Mouse (Mus musculus) cerebellum, postnatal 10 days (tissue): ENCODE data around the gene Prelp.
A peak's percentile ranks its signal among the peaks of the same experiment; 100 is the strongest.
"Not testable (repeated sequence)": the region's sequence is repeated elsewhere in the genome, so short reads cannot be mapped to it uniquely, and the experiment has no call there.

Source experiments
- DNase-seq, 2 experiments: peaks; one replicate each; pipeline ENCODE4 v3.0.0; 2021; ENCODE audit warnings: mixed read lengths in 2 of 2

The Prelp gene

GRCm38 (mm10) chr1:133921304-133921751 lies at the start of gene Prelp:
Gene Prelp (minus strand): TSS chr1:133921414.
- DNase-seq = peak in 1 of 2 experiments; percentile 7

GRCm38 (mm10) chr1:133969427-133969826 lies 48.2 kb upstream of the Prelp start:
- DNase-seq = no peak

- no peak for DNase-seq
These were observed 47.6 kb upstream of the Prelp start for GRCm38 (mm10) chr1:133968788-133969325.

- DNase-seq = no peak
These were observed 46.3 kb upstream of the Prelp start for GRCm38 (mm10) chr1:133967481-133968017.

GRCm38 (mm10) chr1:133966044-133966443 lies 44.8 kb upstream of the Prelp start:
- DNase-seq = no peak

GRCm38 (mm10) chr1:133965298-133965697 lies 44.1 kb upstream of the Prelp start:
- DNase-seq = no peak

- no peak for DNase-seq
These were observed 43.5 kb upstream of the Prelp start for GRCm38 (mm10) chr1:133964742-133965141.

GRCm38 (mm10) chr1:133963578-133963977 lies 42.4 kb upstream of the Prelp start:
- DNase-seq = not testable (repeated sequence)

- DNase-seq = not testable (repeated sequence)
These were observed 41.9 kb upstream of the Prelp start for GRCm38 (mm10) chr1:133963128-133963527.

GRCm38 (mm10) chr1:133961281-133962134 lies 40.3 kb upstream of the Prelp start:
- peak; percentile 85 for DNase-seq

- DNase-seq = no peak
These were observed 38.3 kb upstream of the Prelp start for GRCm38 (mm10) chr1:133959521-133959920.

- no peak for DNase-seq
These were observed 32.8 kb upstream of the Prelp start for GRCm38 (mm10) chr1:133954009-133954408.

GRCm38 (mm10) chr1:133953261-133953742 lies 32.1 kb upstream of the Prelp start:
- DNase-seq = peak; percentile 61 to 65

- no peak for DNase-seq
These were observed 30.4 kb upstream of the Prelp start for GRCm38 (mm10) chr1:133951598-133951997.

- DNase-seq = no peak
These were observed 29.0 kb upstream of the Prelp start for GRCm38 (mm10) chr1:133950061-133950782.

- no peak for DNase-seq
These were observed 23.9 kb upstream of the Prelp start for GRCm38 (mm10) chr1:133945106-133945505.

GRCm38 (mm10) chr1:133941904-133942303 lies 20.7 kb upstream of the Prelp start:
- no peak for DNase-seq

GRCm38 (mm10) chr1:133941158-133941860 lies 20.1 kb upstream of the Prelp start:
- no peak for DNase-seq

- no peak for DNase-seq
These were observed 19.4 kb upstream of the Prelp start for GRCm38 (mm10) chr1:133940481-133941092.

GRCm38 (mm10) chr1:133939708-133940107 lies 18.5 kb upstream of the Prelp start:
- DNase-seq = no peak

- no peak for DNase-seq
These were observed 15.0 kb upstream of the Prelp start for GRCm38 (mm10) chr1:133936169-133936568.
